Mouse (Mus musculus) liver, embryonic 14.5 days (tissue): ENCODE data around the gene 2210011C24Rik. TPM values are rescaled to one million over a fixed set of nuclear protein-coding genes. Genes with fewer than 3 reads are reported as not detected.
"Not testable (repeated sequence)": the region's sequence is repeated elsewhere in the genome, so short reads cannot be mapped to it uniquely, and the experiment has no call there.

Experiments used
- ATAC-seq: fragments of 200-750 bp; cut with Nextera tagmentation; 2 replicates; pipeline ENCODE4 v1.8.0; 2017; ENCODE audit warnings: moderate number of reproducible peaks, mild to moderate bottlenecking, moderate library complexity; ENCODE audit not compliant: insufficient read depth
- DNase-seq, 3 experiments: peaks; one replicate each; pipeline ENCODE4 v3.0.0-alpha.2; 2012 to 2013; ENCODE audit warnings: low read depth in 3 of 3, low spot score in 3 of 3
- H3K27ac ChIP-seq: fragments of 300-500 bp; sonication (generic); 2 replicates; pipeline ENCODE4 v1.5.1; 2014; ENCODE audit warnings: moderate library complexity, mild to moderate bottlenecking, control low read depth, inconsistent platforms
- H3K27me3 ChIP-seq: fragments of 300-500 bp; sonication (generic); 2 replicates; pipeline ENCODE4 v1.6.1; 2014; ENCODE audit warnings: mild to moderate bottlenecking, low read length, moderate library complexity; ENCODE audit not compliant: control insufficient read depth, insufficient read depth
- H3K36me3 ChIP-seq: fragments of 300-500 bp; sonication (generic); replicated peaks from 2 replicates; pipeline ENCODE4 v1.6.1; 2014; ENCODE audit warnings: low read depth; ENCODE audit not compliant: control insufficient read depth, insufficient read depth
- H3K4me1 ChIP-seq, 2 experiments: fragments of 200-500 bp in 1 of 2; fragments of 300-500 bp in 1 of 2; sonication (generic) in 1 of 2; replicated peaks; 2 replicates each; pipeline ENCODE4 v1.6.1; 2012 to 2014; ENCODE audit warnings: antibody characterized with exemption in 1 of 2, inconsistent platforms in 1 of 2, low read length in 1 of 2; ENCODE audit not compliant: control insufficient read depth in 2 of 2, insufficient read depth in 2 of 2
- H3K4me2 ChIP-seq: fragments of 300-500 bp; sonication (generic); 2 replicates; pipeline ENCODE4 v1.6.1; 2014; ENCODE audit warnings: low read depth, mild to moderate bottlenecking, control low read depth, moderate library complexity
- H3K4me3 ChIP-seq, 2 experiments: fragments of 200-500 bp in 1 of 2; fragments of 300-500 bp in 1 of 2; sonication (generic) in 1 of 2; 2 replicates each; pipeline ENCODE4 v1.5.1; 2012 to 2014; ENCODE audit warnings: low read depth in 2 of 2, low read length in 2 of 2, mild to moderate bottlenecking in 2 of 2, control low read depth in 1 of 2, inconsistent platforms in 1 of 2, moderate library complexity in 1 of 2; ENCODE audit not compliant: insufficient read depth in 1 of 2
- H3K9ac ChIP-seq: fragments of 300-500 bp; sonication (generic); replicated peaks from 2 replicates; pipeline ENCODE4 v1.6.1; 2014; ENCODE audit warnings: mild to moderate bottlenecking, control low read depth, moderate library complexity
- H3K9me3 ChIP-seq: fragments of 300-500 bp; sonication (generic); 2 replicates; pipeline ENCODE4 v1.6.1; 2016; ENCODE audit warnings: low read length, mixed read lengths; ENCODE audit not compliant: control insufficient read depth
- CTCF ChIP-seq: IDR thresholded peaks from 2 replicates; pipeline ENCODE4 v1.5.1; 2016; ENCODE audit warnings: antibody characterized with exemption, low read depth, control low read depth
- EP300 ChIP-seq: IDR thresholded peaks from 2 replicates; pipeline ENCODE4 v1.6.1; 2016; ENCODE audit warnings: antibody characterized with exemption, low read depth
- WGBS: fragments of 180-500 bp; shearing (Covaris S2); extraction: QIAGEN DNeasy Blood & Tissue Kit; methylation state at CpG from one replicate; pipeline ENCODE4 v1.1.7; 2014; ENCODE audit not compliant: insufficient replicate concordance; 5-methylcytosine and 5-hydroxymethylcytosine counted together
- polyA plus RNA-seq, 2 experiments: library from polyadenylated mRNA; depleted of rRNA in 1 of 2; stranded (reverse) in 1 of 2; unstranded in 1 of 2; fragments of >200 nt; fragmentation: Nextera tagmentation in 1 of 2; extraction: Ambion mirVana in 1 of 2; gene quantifications; 2 replicates each; pipeline versions ENCODE4 v1.2.1 to v1.2.3; 2012 to 2014

Gene 2210011C24Rik
- polyA plus RNA-seq, 2 experiments, result not detected

DNA sequence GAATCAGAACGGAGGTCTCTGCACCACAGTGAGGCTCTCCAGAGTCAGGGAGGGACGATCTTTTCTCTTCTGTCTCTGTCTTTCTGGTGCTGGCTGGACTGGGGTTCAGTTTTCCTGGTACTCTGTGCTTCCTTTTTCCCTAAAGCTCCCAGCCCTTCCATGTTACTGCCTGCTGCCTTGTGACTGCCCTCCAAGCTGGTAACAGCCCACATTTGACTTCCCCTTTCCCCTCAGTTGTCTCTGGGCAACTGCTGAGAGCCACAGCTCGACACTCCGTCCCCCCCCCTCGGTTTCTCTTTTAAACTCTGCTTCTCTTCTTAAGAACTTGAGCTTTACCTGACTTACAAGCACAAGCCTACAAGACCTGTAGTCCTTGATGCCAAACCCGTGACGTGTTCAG lies 22.7 kb downstream of the 2210011C24Rik start:
- Histone ChIP-seq H3K27me3 (no peaks in the 10 kb centered on the region), H3K4me1 (peaks cover 16 to 24% of the 10 kb centered on the region in 2 experiments), H3K4me2 (no peak overlapping the region), H3K4me3 (no peak overlapping the region), H3K27ac (no peak overlapping the region), H3K9me3 (no peaks in the 10 kb centered on the region), H3K36me3 (peaks cover 12% of the 10 kb centered on the region), H3K9ac (no peak overlapping the region)
- no peak for DNase-seq
- ATAC-seq, result no peak
- 45% methylated on average over 7 of the region's 7 CpGs for WGBS
- TF ChIP-seq CTCF, result no peak
- TF ChIP-seq EP300, result no peak

DNA sequence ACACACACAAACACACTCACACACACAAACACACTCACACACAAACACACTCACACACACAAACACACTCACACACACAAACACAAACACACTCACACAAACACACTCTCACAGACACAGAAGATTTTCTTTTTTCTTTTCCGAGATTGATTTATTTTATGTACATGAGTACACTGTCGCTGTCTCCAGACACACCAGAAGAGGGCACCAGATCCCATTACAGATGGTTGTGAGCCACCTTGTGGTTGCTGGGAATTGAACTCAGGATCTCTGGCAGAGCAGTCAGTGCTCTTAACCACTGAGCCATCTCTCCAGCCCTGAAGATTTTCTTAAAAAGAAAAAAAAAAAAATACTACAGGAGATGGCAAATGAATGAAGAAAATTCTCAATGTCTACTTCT lies 28.7 kb downstream of the 2210011C24Rik start:
- WGBS, result 87% methylated on average over 2 of the region's 2 CpGs
- not testable (repeated sequence) for H3K4me2 ChIP-seq, H3K27ac ChIP-seq, H3K4me1 ChIP-seq, H3K4me3 ChIP-seq, H3K9ac ChIP-seq, H3K27me3 ChIP-seq, H3K9me3 ChIP-seq, ATAC-seq, DNase-seq
- H3K36me3 ChIP-seq, result peaks cover 15% of the 10 kb centered on the region
- peak; percentile 36; the same call in 1 of the 2 replicates for TF ChIP-seq CTCF

GRCm38 (mm10) chr8:83982449-83982848 lies 29.5 kb downstream of the 2210011C24Rik start:
- no peak overlapping the region for H3K4me3 ChIP-seq
- H3K27me3 ChIP-seq, result no peaks in the 10 kb centered on the region
- peaks cover 0 to 4% of the 10 kb centered on the region in 2 experiments; a peak in 1 of 4 replicates for H3K4me1 ChIP-seq
- H3K36me3 ChIP-seq, result peaks cover 12% of the 10 kb centered on the region
- H3K9ac ChIP-seq, result no peak overlapping the region
- no peak overlapping the region for H3K27ac ChIP-seq
- no peak for DNase-seq
- WGBS, result 48% methylated on average over 4 of the region's 4 CpGs
- TF ChIP-seq EP300, result no peak
- TF ChIP-seq CTCF, result no peak
- no peaks in the 10 kb centered on the region for H3K9me3 ChIP-seq
- no peak overlapping the region for H3K4me2 ChIP-seq
- peak; percentile 69; the same call in 1 of the 2 replicates for ATAC-seq

GRCm38 (mm10) chr8:83981533-83981932 lies 30.4 kb downstream of the 2210011C24Rik start:
- Histone ChIP-seq H3K9me3 (no peaks in the 10 kb centered on the region), H3K4me1 (peaks cover 0 to 8% of the 10 kb centered on the region in 2 experiments; a peak in 1 of 4 replicates), H3K27ac (no peak overlapping the region), H3K36me3 (peaks cover 7% of the 10 kb centered on the region), H3K4me3 (no peak overlapping the region), H3K27me3 (no peaks in the 10 kb centered on the region), H3K4me2 (no peak overlapping the region), H3K9ac (no peak overlapping the region)
- ATAC-seq (no peak), DNase-seq (no peak)
- 86% methylated on average over 7 of the region's 7 CpGs for WGBS
- TF ChIP-seq EP300 (no peak), CTCF (no peak)

- H3K4me1 ChIP-seq, result peaks cover 0 to 8% of the 10 kb centered on the region in 2 experiments; a peak in 1 of 4 replicates
- H3K27me3 ChIP-seq, result no peaks in the 10 kb centered on the region
- no peak overlapping the region for H3K9ac ChIP-seq
- no peak overlapping the region for H3K4me2 ChIP-seq
- DNase-seq (no peak), ATAC-seq (0 out of 2 replicates have a peak, but pooled peaks have one; percentile 17)
- no peak; the same call in 1 of the 2 replicates for TF ChIP-seq CTCF
- TF ChIP-seq EP300, result no peak
- H3K9me3 ChIP-seq, result no peaks in the 10 kb centered on the region
- no peak overlapping the region for H3K4me3 ChIP-seq
- 76% methylated on average over 8 of the region's 8 CpGs for WGBS
- peaks cover 5% of the 10 kb centered on the region for H3K36me3 ChIP-seq
- H3K27ac ChIP-seq, result no peak overlapping the region
These were observed 31.1 kb downstream of the 2210011C24Rik start for GRCm38 (mm10) chr8:83980845-83981244.
